Mouse (Mus musculus) bone marrow, adult 2 months (tissue): Measurements from ENCODE around the gene Lrwd1.

Experiments
- CTCF ChIP-seq: fragments of 200-500 bp; IDR thresholded peaks from 2 replicates; pipeline ENCODE4 v1.5.1; 2011; ENCODE audit warnings: low read length, control low read depth; ENCODE audit not compliant: control insufficient read depth, insufficient read depth
- POLR2A ChIP-seq: fragments of 200-500 bp; IDR thresholded peaks from 2 replicates; pipeline ENCODE4 v1.6.1; 2011; ENCODE audit warnings: low read depth, mild to moderate bottlenecking, control low read depth, low read length, borderline replicate concordance; ENCODE audit not compliant: control insufficient read depth

- no peak for TF ChIP-seq CTCF
- no peak for TF ChIP-seq POLR2A
These were observed 19.5 kb upstream of the Lrwd1 start for GRCm38 (mm10) chr5:136155399-136155798.
